Mouse (Mus musculus) stomach, postnatal 0 days (tissue): ENCODE measurements at regions not wholly inside any gene's neighbourhood (a gene's known extent, or its start where the extent isn't known, plus 50 kb on each side); places are given as distances from the start of the nearest gene placed in this dataset.

Experiments
- CTCF ChIP-seq: IDR thresholded peaks from 2 replicates; pipeline ENCODE4 v1.5.1; 2016; ENCODE audit warnings: antibody characterized with exemption, low read depth, mild to moderate bottlenecking, moderate library complexity
- EP300 ChIP-seq: optimal IDR thresholded peaks from 2 replicates; pipeline ENCODE3; 2016; ENCODE audit warnings: antibody characterized with exemption

- TF ChIP-seq CTCF = no peak
- TF ChIP-seq EP300 = no peak
Measured at GRCm38 (mm10) chr16:90642671-90643070, 84.5 kb downstream of the Mis18a start.
